Mouse (Mus musculus) forebrain, embryonic 12.5 days (tissue): ENCODE data around the gene Rtl1. TPM values are rescaled to one million over a fixed set of nuclear protein-coding genes. Genes with fewer than 3 reads are reported as not detected.

ENCODE experiments used
- ATAC-seq: fragments of 200-750 bp; cut with Nextera tagmentation; 2 replicates; pipeline ENCODE4 v1.8.0; 2017; ENCODE audit warnings: moderate TSS enrichment; ENCODE audit not compliant: low FRiP score
- H3K27ac ChIP-seq: fragments of 300-500 bp; sonication (generic); 2 replicates; pipeline ENCODE4 v1.5.1; 2016; ENCODE audit warnings: mild to moderate bottlenecking
- H3K27me3 ChIP-seq: fragments of 300-500 bp; sonication (generic); 2 replicates; pipeline ENCODE4 v1.6.1; 2016; ENCODE audit warnings: mild to moderate bottlenecking
- H3K36me3 ChIP-seq: fragments of 300-500 bp; sonication (generic); replicated peaks from 2 replicates; pipeline ENCODE4 v1.6.1; 2016; ENCODE audit warnings: mild to moderate bottlenecking
- H3K4me1 ChIP-seq: fragments of 300-500 bp; sonication (generic); 2 replicates; pipeline ENCODE4 v1.6.1; 2016
- H3K4me2 ChIP-seq: fragments of 300-500 bp; sonication (generic); 2 replicates; pipeline ENCODE4 v1.6.1; 2016; ENCODE audit warnings: mild to moderate bottlenecking, moderate library complexity
- H3K4me3 ChIP-seq: fragments of 300-500 bp; sonication (generic); replicated peaks from 2 replicates; pipeline ENCODE4 v1.5.1; 2016; ENCODE audit warnings: mild to moderate bottlenecking
- H3K9ac ChIP-seq: fragments of 300-500 bp; sonication (generic); 2 replicates; pipeline ENCODE4 v1.6.1; 2016; ENCODE audit warnings: mild to moderate bottlenecking
- H3K9me3 ChIP-seq: fragments of 300-500 bp; sonication (generic); 2 replicates; pipeline ENCODE4 v1.6.1; 2016
- WGBS: fragments of 180-500 bp; shearing (Covaris S2); methylation state at CpG from one replicate; pipeline ENCODE4 v1.1.7; 2016; 5-methylcytosine and 5-hydroxymethylcytosine counted together
- polyA plus RNA-seq: library from polyadenylated mRNA; unstranded; fragments of >200 nt; fragmentation: Nextera tagmentation; extraction: Ambion mirVana; gene quantifications from 2 replicates; pipeline ENCODE4 v1.2.1, GENCODE M21; 2016

Rtl1 gene
- 1.4 and 1.6 TPM in 2 replicates for polyA plus RNA-seq

- Histone ChIP-seq H3K9ac (no peak within 1 kb of the TSS), H3K9me3 (no peaks in the 10 kb centered on the region), H3K4me1 (peaks cover 7% of the 10 kb centered on the region), H3K27me3 (0 out of 2 replicates have a peak, but pooled peaks cover 3% of the 10 kb centered on the region), H3K27ac (no peak within 1 kb of the TSS), H3K4me3 (no peak within 1 kb of the TSS), H3K4me2 (no peak within 1 kb of the TSS), H3K36me3 (peaks cover 38% of the 10 kb centered on the region)
- no peak for ATAC-seq
- 88% methylated on average over 7 of the region's 7 CpGs for WGBS
Measured at GRCm38 (mm10) chr12:109600230-109600629, at the start of gene Rtl1. Gene Rtl1, minus strand, starts transcription at chr12:109600330.

GRCm38 (mm10) chr12:109640560-109641167, 40.5 kb upstream of the Rtl1 start:
- H3K4me2 ChIP-seq: no peak overlapping the region
- WGBS: 21% methylated on average over 3 of the region's 3 CpGs
- peak overlapping the region; percentile 38; the same call in 1 of the 2 replicates for H3K27ac ChIP-seq
- no peak overlapping the region for H3K4me3 ChIP-seq
- H3K4me1 ChIP-seq: peaks cover 10% of the 10 kb centered on the region; the same call in 1 of the 2 replicates
- no peak overlapping the region for H3K9ac ChIP-seq
- no peaks in the 10 kb centered on the region for H3K27me3 ChIP-seq
- no peaks in the 10 kb centered on the region for H3K9me3 ChIP-seq
- ATAC-seq: peak; percentile 27; the same call in 1 of the 2 replicates
- H3K36me3 ChIP-seq: peaks cover 9% of the 10 kb centered on the region; the same call in 1 of the 2 replicates

GRCm38 (mm10) chr12:109632035-109632434, 31.9 kb upstream of the Rtl1 start:
- Histone ChIP-seq H3K4me1 (peaks cover 3% of the 10 kb centered on the region), H3K4me3 (no peak overlapping the region), H3K27ac (no peak overlapping the region), H3K36me3 (peaks cover 11% of the 10 kb centered on the region; the same call in 1 of the 2 replicates), H3K9ac (no peak overlapping the region), H3K9me3 (no peaks in the 10 kb centered on the region), H3K4me2 (no peak overlapping the region), H3K27me3 (no peaks in the 10 kb centered on the region)
- 41% methylated on average over 3 of the region's 3 CpGs for WGBS
- ATAC-seq: no peak

- Histone ChIP-seq H3K27me3 (no peaks in the 10 kb centered on the region), H3K9ac (no peak overlapping the region), H3K9me3 (no peaks in the 10 kb centered on the region), H3K27ac (no peak overlapping the region), H3K4me3 (no peak overlapping the region), H3K4me2 (no peak overlapping the region), H3K4me1 (peaks cover 3% of the 10 kb centered on the region), H3K36me3 (peaks cover 12% of the 10 kb centered on the region; the same call in 1 of the 2 replicates)
- no peak for ATAC-seq
- 81% methylated on average over 1 of the region's 1 CpGs for WGBS
Measured at GRCm38 (mm10) chr12:109628887-109629286, 28.8 kb upstream of the Rtl1 start.

GRCm38 (mm10) chr12:109626910-109627309, 26.8 kb upstream of the Rtl1 start:
- WGBS: 89% methylated on average over 5 of the region's 5 CpGs
- peaks cover under 1% of the 10 kb centered on the region; the same call in 1 of the 2 replicates for H3K4me1 ChIP-seq
- H3K9me3 ChIP-seq: no peaks in the 10 kb centered on the region
- H3K36me3 ChIP-seq: peaks cover 12% of the 10 kb centered on the region; the same call in 1 of the 2 replicates
- no peak overlapping the region for H3K4me2 ChIP-seq
- no peak overlapping the region for H3K4me3 ChIP-seq
- H3K27ac ChIP-seq: no peak overlapping the region
- no peak for ATAC-seq
- H3K27me3 ChIP-seq: no peaks in the 10 kb centered on the region
- H3K9ac ChIP-seq: no peak overlapping the region

- H3K9me3 ChIP-seq: no peaks in the 10 kb centered on the region
- ATAC-seq: no peak
- WGBS: 86% methylated on average over 3 of the region's 3 CpGs
- no peak overlapping the region for H3K27ac ChIP-seq
- no peak overlapping the region for H3K9ac ChIP-seq
- peaks cover 17% of the 10 kb centered on the region for H3K4me1 ChIP-seq
- H3K4me2 ChIP-seq: no peak overlapping the region
- H3K27me3 ChIP-seq: no peaks in the 10 kb centered on the region
- H3K36me3 ChIP-seq: peaks cover 15% of the 10 kb centered on the region
- no peak overlapping the region for H3K4me3 ChIP-seq
Measured at GRCm38 (mm10) chr12:109620196-109620595, 20.1 kb upstream of the Rtl1 start.

- Histone ChIP-seq H3K4me1 (peaks cover 22% of the 10 kb centered on the region), H3K9me3 (no peaks in the 10 kb centered on the region), H3K27ac (no peak overlapping the region), H3K36me3 (peaks cover 23% of the 10 kb centered on the region), H3K4me3 (no peak overlapping the region), H3K27me3 (0 out of 2 replicates have a peak, but pooled peaks cover 3% of the 10 kb centered on the region), H3K4me2 (no peak overlapping the region), H3K9ac (no peak overlapping the region)
- whole genome bisulfite sequencing: 73% methylated on average over 14 of the region's 14 CpGs
- ATAC-seq: no peak
Measured at GRCm38 (mm10) chr12:109617993-109618392, 17.9 kb upstream of the Rtl1 start.

GRCm38 (mm10) chr12:109617126-109617525, 17.0 kb upstream of the Rtl1 start:
- H3K9ac ChIP-seq: 0 out of 2 replicates have a peak overlapping the region, but pooled peaks have one; percentile 17
- H3K27me3 ChIP-seq: 0 out of 2 replicates have a peak, but pooled peaks cover 3% of the 10 kb centered on the region
- ATAC-seq: peak; percentile 63; the same call in 1 of the 2 replicates
- 0 out of 2 replicates have a peak overlapping the region, but pooled peaks have one; percentile 25 for H3K27ac ChIP-seq
- H3K9me3 ChIP-seq: no peaks in the 10 kb centered on the region
- peaks cover 22% of the 10 kb centered on the region for H3K4me1 ChIP-seq
- WGBS: 26% methylated on average over 15 of the region's 15 CpGs
- peaks cover 26% of the 10 kb centered on the region for H3K36me3 ChIP-seq
- peak overlapping the region; percentile 42 for H3K4me2 ChIP-seq
- H3K4me3 ChIP-seq: peak overlapping the region; percentile 15; the same call in 1 of the 2 replicates

GRCm38 (mm10) chr12:109615371-109615770, 15.2 kb upstream of the Rtl1 start:
- Histone ChIP-seq H3K9me3 (peaks cover 16% of the 10 kb centered on the region), H3K4me2 (no peak overlapping the region), H3K4me1 (peaks cover 22% of the 10 kb centered on the region), H3K27me3 (0 out of 2 replicates have a peak, but pooled peaks cover 3% of the 10 kb centered on the region), H3K9ac (no peak overlapping the region), H3K27ac (no peak overlapping the region), H3K36me3 (peaks cover 37% of the 10 kb centered on the region), H3K4me3 (no peak overlapping the region)
- no peak for ATAC-seq
- 72% methylated on average over 8 of the region's 8 CpGs for WGBS

- Histone ChIP-seq H3K27ac (peak overlapping the region; percentile 26; the same call in 1 of the 2 replicates), H3K4me1 (peaks cover 22% of the 10 kb centered on the region), H3K27me3 (0 out of 2 replicates have a peak, but pooled peaks cover 3% of the 10 kb centered on the region), H3K4me3 (no peak overlapping the region), H3K4me2 (peak overlapping the region; percentile 17; the same call in 1 of the 2 replicates), H3K9ac (no peak overlapping the region), H3K9me3 (peaks cover 24% of the 10 kb centered on the region), H3K36me3 (peaks cover 47% of the 10 kb centered on the region)
- ATAC-seq: no peak
- 53% methylated on average over 10 of the region's 10 CpGs for WGBS
Measured at GRCm38 (mm10) chr12:109614416-109614815, 14.3 kb upstream of the Rtl1 start.

GRCm38 (mm10) chr12:109612392-109613385, 12.6 kb upstream of the Rtl1 start:
- peaks cover 64% of the 10 kb centered on the region for H3K36me3 ChIP-seq
- peak overlapping the region; percentile 22 for H3K9ac ChIP-seq
- H3K4me2 ChIP-seq: peak overlapping the region; percentile 56
- 54% methylated on average over 34 of the region's 34 CpGs for WGBS
- ATAC-seq: no peak
- H3K27ac ChIP-seq: peak overlapping the region; percentile 61
- peak overlapping the region; percentile 36 for H3K4me3 ChIP-seq
- H3K27me3 ChIP-seq: 0 out of 2 replicates have a peak, but pooled peaks cover 3% of the 10 kb centered on the region
- peaks cover 26% of the 10 kb centered on the region for H3K9me3 ChIP-seq
- peaks cover 22% of the 10 kb centered on the region for H3K4me1 ChIP-seq
